Mouse (Mus musculus) kidney, adult 11 months (tissue): ENCODE data around the gene Ect2.
A peak's percentile ranks its signal among the peaks of the same experiment; 100 is the strongest.

ENCODE experiments used
- DNase-seq: peaks from one replicate; pipeline ENCODE4 v3.0.0; 2022

The Ect2 gene

GRCm38 (mm10) chr3:27155856-27156593, 2.3 kb upstream of the Ect2 start:
- peak; percentile 31 for DNase-seq

- peak; percentile 78 for DNase-seq
Measured at GRCm38 (mm10) chr3:27155051-27155855, 1.6 kb upstream of the Ect2 start.

GRCm38 (mm10) chr3:27154280-27154679, 602 bp upstream of the Ect2 start:
- DNase-seq = no peak

GRCm38 (mm10) chr3:27153191-27153671, 447 bp downstream of the Ect2 start:
- no peak for DNase-seq

GRCm38 (mm10) chr3:27145733-27146132, 7.9 kb downstream of the Ect2 start:
- DNase-seq = peak; percentile 66

GRCm38 (mm10) chr3:27143570-27143969, 10.1 kb downstream of the Ect2 start:
- no peak for DNase-seq

- DNase-seq = no peak
Measured at GRCm38 (mm10) chr3:27140101-27140500, 13.6 kb downstream of the Ect2 start.

- DNase-seq = no peak
Measured at GRCm38 (mm10) chr3:27121864-27122450, 31.7 kb downstream of the Ect2 start.

- no peak for DNase-seq
Measured at GRCm38 (mm10) chr3:27120932-27121331, 32.7 kb downstream of the Ect2 start.

GRCm38 (mm10) chr3:27118227-27118626, 35.5 kb downstream of the Ect2 start:
- DNase-seq = peak; percentile 13

- no peak for DNase-seq
Measured at GRCm38 (mm10) chr3:27110860-27111259, 42.8 kb downstream of the Ect2 start.

- DNase-seq = no peak
Measured at GRCm38 (mm10) chr3:27109109-27109508, 44.6 kb downstream of the Ect2 start.

GRCm38 (mm10) chr3:27107142-27107541, 46.5 kb downstream of the Ect2 start:
- no peak for DNase-seq

- DNase-seq = no peak
Measured at GRCm38 (mm10) chr3:27102965-27103364, 50.7 kb downstream of the Ect2 start.

GRCm38 (mm10) chr3:27098633-27099032, 55.0 kb downstream of the Ect2 start:
- no peak for DNase-seq

GRCm38 (mm10) chr3:27086221-27086620, 67.5 kb downstream of the Ect2 start:
- no peak for DNase-seq

GRCm38 (mm10) chr3:27081229-27082060, 72.2 kb downstream of the Ect2 start:
- DNase-seq = no peak

- no peak for DNase-seq
Measured at GRCm38 (mm10) chr3:27080061-27080770, 73.5 kb downstream of the Ect2 start.

- DNase-seq = no peak
Measured at GRCm38 (mm10) chr3:27073884-27074283, 79.8 kb downstream of the Ect2 start.

- no peak for DNase-seq
Measured at GRCm38 (mm10) chr3:27071706-27072105, 82.0 kb downstream of the Ect2 start.

- DNase-seq = no peak
Measured at GRCm38 (mm10) chr3:27070340-27070739, 83.3 kb downstream of the Ect2 start.

GRCm38 (mm10) chr3:27067206-27067605, 86.5 kb downstream of the Ect2 start:
- no peak for DNase-seq
